Mouse (Mus musculus) heart, postnatal 0 days (tissue): ENCODE measurements at regions not wholly inside any gene's neighbourhood (a gene's known extent, or its start where the extent isn't known, plus 50 kb on each side); places are given as distances from the start of the nearest gene placed in this dataset.

Experiments used
- CTCF ChIP-seq: IDR thresholded peaks from 2 replicates; pipeline ENCODE4 v1.5.1; 2016; ENCODE audit warnings: antibody characterized with exemption, control low read depth, low read depth
- EP300 ChIP-seq: IDR thresholded peaks from 2 replicates; pipeline ENCODE4 v1.6.1; 2016; ENCODE audit warnings: antibody characterized with exemption, low read depth

GRCm38 (mm10) chr6:147923246-147923645 is 123.8 kb upstream of the Far2 start:
- no peak for TF ChIP-seq CTCF
- TF ChIP-seq EP300, result no peak
